Mouse (Mus musculus) adrenal gland, postnatal 4 days (tissue): Measurements from ENCODE around the gene Keg1. TPM values are rescaled to one million over a fixed set of nuclear protein-coding genes. Genes with fewer than 3 reads are reported as not detected.

Experiments used
- DNase-seq, 2 experiments: peaks; one replicate each; pipeline ENCODE4 v3.0.0; 2021 to 2022; ENCODE audit warnings: low spot score in 2 of 2, mixed read lengths in 2 of 2
- total RNA-seq, 2 experiments: library from RNA; stranded (reverse); gene quantifications; 2 replicates each; pipeline ENCODE4 v1.2.3; 2021

The Keg1 gene
- total RNA-seq, 2 experiments from 2014 or later, result 2.1 to 11.5 TPM

DNA sequence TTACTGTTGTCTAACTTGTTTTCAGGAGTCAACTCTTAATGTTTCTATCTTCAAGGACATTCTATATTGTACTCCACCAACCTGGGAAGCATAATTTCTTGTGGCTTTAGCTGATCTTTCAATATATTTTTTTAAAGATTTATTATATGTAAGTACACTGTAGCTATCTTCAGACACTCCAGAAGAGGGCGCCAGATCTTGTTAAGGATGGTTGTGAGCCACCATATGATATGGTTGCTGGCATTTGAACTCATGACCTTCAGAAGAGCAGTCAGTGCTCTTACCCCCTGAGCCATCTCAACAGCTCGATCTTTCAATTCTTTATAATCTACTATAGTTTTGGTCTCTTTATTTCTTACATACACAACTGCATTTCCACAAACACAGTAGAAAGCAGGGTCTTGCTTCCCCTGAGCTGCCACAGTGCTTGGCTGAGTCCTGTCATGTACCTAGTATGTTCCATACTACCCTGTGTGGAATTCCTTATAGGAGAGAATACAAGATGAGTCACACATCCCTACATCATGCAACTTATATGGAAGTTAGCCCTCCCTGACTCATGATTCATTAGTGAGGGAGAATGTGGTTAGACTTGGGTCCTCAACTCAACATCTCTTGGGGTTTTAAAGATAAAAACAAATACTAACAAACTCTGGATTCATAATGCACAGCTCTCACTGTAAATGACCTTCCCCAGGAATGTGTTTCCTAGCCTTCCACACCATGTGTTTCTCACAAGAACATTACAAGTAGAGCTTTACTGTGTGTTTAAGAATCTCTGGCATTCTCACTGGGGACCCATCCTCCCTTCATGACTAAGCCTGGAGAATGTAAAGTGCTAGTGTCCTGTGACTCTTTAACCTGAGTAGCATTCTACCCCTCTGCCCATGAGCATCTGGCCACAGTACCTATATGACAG, 66.9 kb downstream of the Keg1 start:
- DNase-seq, result no peak

- DNase-seq, result no peak
These were observed 69.7 kb downstream of the Keg1 start, which contains the start of gene Cntf for GRCm38 (mm10) chr19:12765308-12765707. Gene Cntf (minus strand): TSS chr19:12765632.

Other genes starting within 250 kb of the Keg1 start
- gene Mpeg1, start 235.0 kb upstream of the Keg1 start, total RNA-seq, result 10 to 100 TPM; 22.3 to 23.5 TPM
- 10 to 100 TPM; 32.1 to 33.4 TPM for gene Dtx4, start 194.3 kb upstream of the Keg1 start, total RNA-seq
- 10 to 100 TPM; 13.3 to 16.9 TPM for gene Fam111a, start 150.0 kb upstream of the Keg1 start, total RNA-seq
- gene Gm4952, start 95.8 kb upstream of the Keg1 start, total RNA-seq, result 10 to 100 TPM in 1 of 2 experiments, under 1 TPM in 1; 0.31 to 14.1 TPM
- gene Glyat, start 62.5 kb upstream of the Keg1 start, total RNA-seq, result 1 to 10 TPM; 1.7 to 6.2 TPM
- not detected for gene Olfr1442, start 25.3 kb upstream of the Keg1 start, total RNA-seq
- not detected for gene Olfr1443, start 17.7 kb upstream of the Keg1 start, total RNA-seq
- gene Cntf, start 69.8 kb downstream of the Keg1 start, total RNA-seq, result 1 to 10 TPM; 4.4 to 4.5 TPM
- 10 to 100 TPM; 88.5 to 90.4 TPM for gene Zfp91, start 100.3 kb downstream of the Keg1 start, total RNA-seq
- gene Lpxn, start 100.4 kb downstream of the Keg1 start, total RNA-seq, result 1 to 10 TPM; 1.7 to 2.1 TPM
- gene Gm5244, start 150.9 kb downstream of the Keg1 start, total RNA-seq, result not detected
- not detected for gene Olfr1444, start 161.5 kb downstream of the Keg1 start, total RNA-seq
- gene Olfr1445, start 188.1 kb downstream of the Keg1 start, total RNA-seq, result not detected
- not detected for gene Olfr1446, start 197.7 kb downstream of the Keg1 start, total RNA-seq
- not detected for gene Olfr1447, start 208.0 kb downstream of the Keg1 start, total RNA-seq
- not detected for gene Olfr1448, start 228.6 kb downstream of the Keg1 start, total RNA-seq
- gene Olfr1449, start 235.1 kb downstream of the Keg1 start, total RNA-seq, result not detected